Mouse (Mus musculus): ENCODE data around the gene Treh.

The Treh gene

DNA sequence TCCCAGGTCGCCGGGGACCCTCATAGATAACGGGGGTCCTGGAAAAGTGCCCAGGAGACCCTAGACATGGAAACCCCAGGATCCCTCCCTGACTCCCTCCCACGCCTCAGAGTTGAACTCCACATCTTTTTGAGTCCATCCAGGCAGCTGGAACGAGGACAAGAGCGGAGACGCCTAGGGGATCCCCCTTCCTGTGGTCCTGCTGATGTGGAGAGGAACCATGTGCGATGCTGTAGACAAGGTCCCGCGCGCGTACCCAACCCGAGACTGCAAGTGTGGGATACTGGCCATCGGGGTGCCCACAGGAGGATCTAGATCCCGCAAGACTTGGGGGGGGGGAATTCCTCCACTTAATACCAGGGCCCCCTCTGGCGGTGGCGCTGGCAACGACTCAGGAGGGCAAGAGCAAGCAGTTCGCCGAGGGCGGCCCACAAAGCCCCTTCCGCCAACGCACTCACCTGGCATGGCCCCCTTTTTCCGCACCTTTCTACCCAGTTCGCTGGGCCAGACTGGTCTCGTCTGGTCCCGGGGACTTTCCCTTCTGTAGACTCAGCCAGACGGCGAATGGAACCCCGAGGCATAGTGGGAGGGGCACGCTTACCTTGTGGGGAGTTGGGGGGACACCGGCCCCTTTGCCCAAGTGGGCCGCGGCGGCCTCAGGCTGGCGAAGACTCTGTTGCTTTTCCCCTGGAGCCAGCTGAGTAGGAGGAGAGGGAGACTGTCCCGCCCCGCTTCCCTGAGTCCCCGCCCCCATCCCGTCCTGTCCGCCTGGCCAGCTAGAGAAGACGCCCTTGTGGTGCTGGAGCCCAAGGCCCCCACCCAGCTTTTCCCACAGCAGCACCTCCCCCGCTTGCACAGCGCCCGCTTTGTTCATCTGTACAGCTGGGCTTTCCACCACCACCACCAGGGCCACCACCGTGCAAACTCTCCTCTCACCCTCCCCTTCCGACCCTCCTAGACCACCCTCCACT is 61.8 kb downstream of the Treh start, which contains the start of gene Phldb1:
TSS of gene Phldb1 (minus strand) at position 675 of the 971 bp plus-strand sequence.
- peak; percentile 42 to 51 for DNase-seq (ENCODE audit: low spot score in 2 of 2)

DNA sequence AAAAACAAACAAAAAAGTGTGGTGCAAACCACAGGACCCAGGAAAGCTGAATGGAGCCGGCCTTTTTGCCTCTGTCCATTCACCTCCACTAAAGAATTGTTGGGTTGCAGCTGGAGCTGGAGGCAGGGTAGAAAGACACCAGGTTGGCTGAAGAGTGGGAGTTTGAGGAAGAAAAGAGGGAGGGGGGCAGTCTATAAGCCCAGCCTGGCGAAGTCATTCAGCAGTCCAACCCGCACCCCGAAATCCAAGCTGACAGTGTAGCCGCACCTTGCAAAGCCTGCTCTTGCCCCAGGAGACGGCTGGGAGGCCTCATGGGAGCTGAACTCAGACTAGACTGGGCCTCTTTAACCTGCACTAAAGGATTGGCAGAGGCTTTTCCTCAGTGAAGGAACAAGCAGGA is 62.9 kb downstream of the Treh start:
- no peak for DNase-seq (ENCODE audit: low spot score in 2 of 2)

All from spleen, postnatal 36 days (tissue).